Mouse (Mus musculus) megakaryocyte progenitor cell, adult 5-6 weeks (primary cell): ENCODE measurements around the gene Zfp788. TPM values are rescaled to one million over a fixed set of nuclear protein-coding genes. Genes with fewer than 3 reads are reported as not detected.
"Not testable (repeated sequence)": the region's sequence is repeated elsewhere in the genome, so short reads cannot be mapped to it uniquely, and the experiment has no call there.

Experiments used
- ATAC-seq: replicated peaks from 2 replicates; pipeline ENCODE4 v1.8.0; 2016; ENCODE audit warnings: mild to moderate bottlenecking, moderate TSS enrichment, inconsistent platforms; ENCODE audit not compliant: poor library complexity
- total RNA-seq, 2 experiments: library from RNA; stranded (forward) in 1 of 2; stranded (reverse) in 1 of 2; fragments of 157-497, 149-512 nt in 1 of 2; fragments of 200-1000 nt in 1 of 2; gene quantifications; 2 replicates each; pipeline versions ENCODE4 v1.2.3 to v1.2.4; 2015 to 2017

Gene Zfp788
- total RNA-seq (2015) (8.2 and 14.7 TPM in 2 replicates), total RNA-seq (2017) (4.8 and 7.6 TPM in 2 replicates)

GRCm38 (mm10) chr7:41632409-41633220 lies at the start of gene Zfp788:
Gene Zfp788 (plus strand): TSS chr7:41633203.
- ATAC-seq, result peak; percentile 87

GRCm38 (mm10) chr7:41587831-41588230 lies 45.2 kb upstream of the Zfp788 start:
- not testable (repeated sequence) for ATAC-seq

- ATAC-seq, result no peak
Measured at GRCm38 (mm10) chr7:41598615-41599014, 34.4 kb upstream of the Zfp788 start.

GRCm38 (mm10) chr7:41599034-41599813 lies 33.8 kb upstream of the Zfp788 start, which contains the start of gene 2610021A01Rik:
Gene 2610021A01Rik (plus strand): TSS chr7:41599230.
- ATAC-seq, result peak; percentile 98

GRCm38 (mm10) chr7:41599932-41600548 lies 33.0 kb upstream of the Zfp788 start:
- ATAC-seq, result peak; percentile 12

- ATAC-seq, result 0 out of 2 replicates have a peak, but pooled peaks have one; percentile 31
Measured at GRCm38 (mm10) chr7:41611654-41612053, 21.3 kb upstream of the Zfp788 start.

GRCm38 (mm10) chr7:41616241-41616640 lies 16.8 kb upstream of the Zfp788 start:
- ATAC-seq, result not testable (repeated sequence)

GRCm38 (mm10) chr7:41633221-41633984 lies 400 bp downstream of the Zfp788 start:
- ATAC-seq, result peak; percentile 85

- ATAC-seq, result not testable (repeated sequence)
Measured at GRCm38 (mm10) chr7:41674326-41674725, 41.3 kb downstream of the Zfp788 start.

Other genes starting within 250 kb of the Zfp788 start
- 19.7 and 20.5 TPM in 2 replicates for gene AI987944, start 239.8 kb upstream of the Zfp788 start, total RNA-seq (2015)
- gene AI987944, start 239.8 kb upstream of the Zfp788 start, total RNA-seq (2017), result 19.5 and 21.9 TPM in 2 replicates
- 0.10 TPM in 1 of 2 replicates, not detected in the other for gene Vmn2r57, start 184.5 kb upstream of the Zfp788 start, total RNA-seq (2015)
- 0.14 TPM in 1 of 2 replicates, not detected in the other for gene Vmn2r57, start 184.5 kb upstream of the Zfp788 start, total RNA-seq (2017)
- gene Gm20449, start 133.8 kb upstream of the Zfp788 start, total RNA-seq (2015), result not detected in 2 replicates
- not detected in 2 replicates for gene Gm20449, start 133.8 kb upstream of the Zfp788 start, total RNA-seq (2017)
- 13.3 and 14.8 TPM in 2 replicates for gene AW146154, start 133.3 kb upstream of the Zfp788 start, total RNA-seq (2015)
- 9.2 and 15.0 TPM in 2 replicates for gene AW146154, start 133.3 kb upstream of the Zfp788 start, total RNA-seq (2017)
- gene Gm6871, start 59.5 kb upstream of the Zfp788 start, total RNA-seq (2015), result not detected in 2 replicates
- gene Gm6871, start 59.5 kb upstream of the Zfp788 start, total RNA-seq (2017), result not detected in 2 replicates
- 26.1 and 27.5 TPM in 2 replicates for gene 2610021A01Rik, start 34.0 kb upstream of the Zfp788 start, total RNA-seq (2015)
- gene 2610021A01Rik, start 34.0 kb upstream of the Zfp788 start, total RNA-seq (2017), result 15.1 and 18.8 TPM in 2 replicates
- gene Vmn2r58, start 239.5 kb downstream of the Zfp788 start, total RNA-seq (2015), result not detected in 2 replicates
- not detected in 2 replicates for gene Vmn2r58, start 239.5 kb downstream of the Zfp788 start, total RNA-seq (2017)